Mouse (Mus musculus) kidney, adult 2 months (tissue): ENCODE results near the gene Mast4. TPM values are rescaled to one million over a fixed set of nuclear protein-coding genes. Genes with fewer than 3 reads are reported as not detected.

Experiments
- DNase-seq: peaks from one replicate; pipeline ENCODE4 v3.0.0; 2021
- H3K27ac ChIP-seq: fragments of 200-500 bp; 2 replicates; pipeline ENCODE4 v1.5.1; 2012; ENCODE audit warnings: low read depth, low read length, control low read depth, inconsistent platforms; ENCODE audit not compliant: insufficient read depth
- H3K27me3 ChIP-seq: fragments of 200-500 bp; replicated peaks from 2 replicates; pipeline ENCODE4 v1.6.1; 2012; ENCODE audit warnings: mild to moderate bottlenecking, moderate library complexity, low read length, inconsistent platforms; ENCODE audit not compliant: control insufficient read depth, insufficient read depth
- H3K36me3 ChIP-seq: fragments of 200-500 bp; 2 replicates; pipeline ENCODE4 v1.6.1; 2012; ENCODE audit warnings: mild to moderate bottlenecking, moderate library complexity, low read length, inconsistent platforms; ENCODE audit not compliant: control insufficient read depth, insufficient read depth
- H3K4me1 ChIP-seq: fragments of 200-500 bp; 2 replicates; pipeline ENCODE4 v1.6.1; 2011; ENCODE audit warnings: low read length; ENCODE audit not compliant: control insufficient read depth, insufficient read depth
- H3K4me3 ChIP-seq: fragments of 200-500 bp; 2 replicates; pipeline ENCODE4 v1.5.1; 2011; ENCODE audit warnings: mild to moderate bottlenecking, low read depth, low read length, control low read depth; ENCODE audit not compliant: insufficient read depth
- CTCF ChIP-seq: fragments of 200-500 bp; conservative IDR thresholded peaks from 2 replicates; pipeline ENCODE4 v1.5.1; 2011; ENCODE audit warnings: low read depth, mild to moderate bottlenecking, control low read depth, low read length, moderate library complexity, mixed read lengths; ENCODE audit not compliant: insufficient read depth, insufficient read length
- POLR2A ChIP-seq: fragments of 200-500 bp; IDR thresholded peaks from one replicate; pipeline ENCODE4 v1.6.1; 2011; ENCODE audit warnings: low read depth, low read length, control low read depth
- WGBS: fragments of 180-500 bp; shearing (Covaris S2); methylation state at CpG from one replicate; pipeline ENCODE4 v1.1.7; 2018; 5-methylcytosine and 5-hydroxymethylcytosine counted together
- polyA plus RNA-seq: library from polyadenylated mRNA; depleted of rRNA; stranded (reverse); fragments of >200 nt; gene quantifications from 2 replicates; pipeline ENCODE4 v1.2.3, GENCODE M21; 2012

Gene Mast4
- polyA plus RNA-seq, 1 experiment, result 6.5 TPM

GRCm38 (mm10) chr13:103260414-103260813, 73.9 kb downstream of the Mast4 start:
- no peak overlapping the region for H3K4me3 ChIP-seq
- DNase-seq, result no peak
- no peak overlapping the region for H3K27ac ChIP-seq
- peaks cover 2% of the 10 kb centered on the region; the same call in 1 of the 2 replicates for H3K4me1 ChIP-seq
- WGBS, result 91% methylated on average over 3 of the region's 3 CpGs
- H3K36me3 ChIP-seq, result no peaks in the 10 kb centered on the region
- H3K27me3 ChIP-seq, result no peaks in the 10 kb centered on the region
- TF ChIP-seq CTCF, result no peak
- no peak for TF ChIP-seq POLR2A

GRCm38 (mm10) chr13:103258106-103258505, 76.2 kb downstream of the Mast4 start:
- Histone ChIP-seq H3K4me3 (no peak overlapping the region), H3K36me3 (no peaks in the 10 kb centered on the region), H3K27ac (no peak overlapping the region), H3K4me1 (peaks cover 2% of the 10 kb centered on the region; the same call in 1 of the 2 replicates), H3K27me3 (no peaks in the 10 kb centered on the region)
- 56% methylated on average over 3 of the region's 3 CpGs for WGBS
- TF ChIP-seq POLR2A (no peak), CTCF (no peak)
- DNase-seq, result peak; percentile 40

- WGBS, result 67% methylated on average over 3 of the region's 3 CpGs
- no peak overlapping the region for H3K27ac ChIP-seq
- H3K4me3 ChIP-seq, result no peak overlapping the region
- H3K36me3 ChIP-seq, result no peaks in the 10 kb centered on the region
- TF ChIP-seq POLR2A (no peak), CTCF (no peak)
- no peaks in the 10 kb centered on the region for H3K4me1 ChIP-seq
- no peaks in the 10 kb centered on the region for H3K27me3 ChIP-seq
- DNase-seq, result no peak
Measured at GRCm38 (mm10) chr13:103254861-103255260, 79.4 kb downstream of the Mast4 start.

- WGBS, result 95% methylated on average over 6 of the region's 6 CpGs
- H3K36me3 ChIP-seq, result no peaks in the 10 kb centered on the region
- no peak for TF ChIP-seq POLR2A
- TF ChIP-seq CTCF, result no peak
- no peak for DNase-seq
- no peak overlapping the region for H3K27ac ChIP-seq
- no peak overlapping the region for H3K4me3 ChIP-seq
- no peaks in the 10 kb centered on the region for H3K27me3 ChIP-seq
- H3K4me1 ChIP-seq, result no peaks in the 10 kb centered on the region
Measured at GRCm38 (mm10) chr13:103253077-103253476, 81.2 kb downstream of the Mast4 start.

- DNase-seq, result no peak
- Histone ChIP-seq H3K36me3 (no peaks in the 10 kb centered on the region), H3K27me3 (no peaks in the 10 kb centered on the region), H3K4me3 (no peak overlapping the region), H3K4me1 (peaks cover 27% of the 10 kb centered on the region), H3K27ac (no peak overlapping the region)
- no peak for TF ChIP-seq CTCF
- no peak for TF ChIP-seq POLR2A
- 69% methylated on average over 14 of the region's 14 CpGs for WGBS
Measured at GRCm38 (mm10) chr13:103248102-103249054, 85.9 kb downstream of the Mast4 start.

- WGBS, result 78% methylated on average over 5 of the region's 5 CpGs
- H3K27ac ChIP-seq, result no peak overlapping the region
- DNase-seq, result peak; percentile 62
Measured at GRCm38 (mm10) chr13:103246973-103247718, 87.2 kb downstream of the Mast4 start.

GRCm38 (mm10) chr13:103245431-103245830, 88.9 kb downstream of the Mast4 start:
- 75% methylated on average over 5 of the region's 5 CpGs for WGBS
- no peak overlapping the region for H3K4me3 ChIP-seq
- no peak for DNase-seq
- TF ChIP-seq POLR2A (no peak), CTCF (no peak)
- H3K36me3 ChIP-seq, result no peaks in the 10 kb centered on the region
- H3K4me1 ChIP-seq, result peaks cover 32% of the 10 kb centered on the region
- 0 out of 2 replicates have a peak overlapping the region, but pooled peaks have one; percentile 55 for H3K27ac ChIP-seq
- no peaks in the 10 kb centered on the region for H3K27me3 ChIP-seq

More at GRCm38 (mm10) chr13:103246973-103247718, 87.2 kb downstream of the Mast4 start:
- Histone ChIP-seq H3K36me3 (no peaks in the 10 kb centered on the region), H3K27me3 (no peaks in the 10 kb centered on the region), H3K4me1 (peaks cover 27% of the 10 kb centered on the region), H3K4me3 (no peak overlapping the region)
- no peak for TF ChIP-seq POLR2A
- no peak for TF ChIP-seq CTCF
